ENCODE assay signal across 18 mouse cellular contexts in the genomic region with DNA sequence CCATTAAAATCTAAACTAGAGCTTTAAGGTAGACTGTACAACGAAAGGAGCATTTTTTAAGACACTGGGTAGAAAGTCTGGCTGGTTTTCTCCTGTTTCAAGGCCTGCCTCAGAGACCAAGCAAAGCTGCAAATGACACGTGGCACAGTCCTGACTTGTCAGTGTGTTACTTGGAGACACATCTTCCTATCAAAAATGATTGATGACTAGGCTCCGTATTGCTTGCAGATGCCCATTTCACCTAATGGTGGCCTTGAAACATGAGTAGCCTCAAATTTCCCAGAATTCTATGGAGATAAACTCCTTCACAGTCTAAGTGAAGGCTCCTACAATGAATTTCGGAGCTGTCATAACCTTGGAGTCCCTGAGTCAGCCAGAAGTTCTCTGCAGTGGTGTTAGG.
"Had no signal": no experiment of that assay in that cellular context is flagged by ENCODE, and none has a peak within 500 bp of the region (broad histone marks: within the 10 kb centered on the region; RNA-seq: fewer than 3 reads in every experiment).

No protein-coding gene starts in this region.

- H3K4me1 ChIP-seq: kidney, embryonic 15.5 days; liver, embryonic 13.5 days had no signal

- H3K4me3 ChIP-seq: kidney, embryonic 15.5 days; liver, embryonic 13.5 days had no signal

- H3K4me2 ChIP-seq: kidney, embryonic 15.5 days; liver, embryonic 13.5 days; midbrain, embryonic 11.5 days had no signal

- H3K36me3 ChIP-seq: kidney, embryonic 15.5 days; liver, embryonic 13.5 days had no signal

- DNase-seq: kidney, adult 2 months; kidney, postnatal 14 days; kidney, postnatal 4 days; left cerebral cortex, postnatal 4 days; liver, embryonic 13.5 days; lung, adult 2 months; lung, postnatal 14 days; lung, postnatal 4 days; midbrain, embryonic 14.5 days; retina, postnatal 1 day; right cerebral cortex, postnatal 14 days; right cerebral cortex, postnatal 4 days; thymus, adult 2 months; thymus, postnatal 14 days; thymus, postnatal 4 days had no signal

- H3K9me3 ChIP-seq: kidney, embryonic 15.5 days; liver, embryonic 13.5 days had no signal

- H3K27me3 ChIP-seq: kidney, embryonic 15.5 days; liver, embryonic 13.5 days had no signal

- H3K9ac ChIP-seq: kidney, embryonic 15.5 days; liver, embryonic 13.5 days had no signal

- H3K27ac ChIP-seq: kidney, embryonic 15.5 days; liver, embryonic 13.5 days; stomach, postnatal 0 days had no signal
